Mouse (Mus musculus): ENCODE measurements around the gene Fam155a.

The Fam155a gene

DNA sequence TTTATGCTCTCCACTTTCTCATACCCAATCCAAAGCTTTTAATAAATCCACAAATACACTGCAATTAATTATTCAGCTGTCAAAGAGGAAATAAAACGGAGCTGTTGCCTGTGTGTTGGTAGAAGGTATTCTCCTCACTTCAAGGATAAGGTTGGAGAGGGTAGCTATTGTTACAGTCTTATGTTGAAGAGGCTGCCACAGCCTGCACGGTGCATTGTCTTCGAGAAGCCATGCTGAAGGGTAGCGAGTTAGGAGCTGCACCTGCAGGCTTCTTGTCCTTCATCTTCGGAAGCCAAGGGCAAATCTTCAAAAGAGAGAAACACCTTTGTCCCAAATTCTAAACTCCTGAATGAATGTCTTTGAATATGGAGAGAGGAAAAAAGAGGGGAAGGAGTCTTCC lies 288.4 kb downstream of the Fam155a start:
- DNase-seq (ENCODE audit: low spot score) = no peak

DNA sequence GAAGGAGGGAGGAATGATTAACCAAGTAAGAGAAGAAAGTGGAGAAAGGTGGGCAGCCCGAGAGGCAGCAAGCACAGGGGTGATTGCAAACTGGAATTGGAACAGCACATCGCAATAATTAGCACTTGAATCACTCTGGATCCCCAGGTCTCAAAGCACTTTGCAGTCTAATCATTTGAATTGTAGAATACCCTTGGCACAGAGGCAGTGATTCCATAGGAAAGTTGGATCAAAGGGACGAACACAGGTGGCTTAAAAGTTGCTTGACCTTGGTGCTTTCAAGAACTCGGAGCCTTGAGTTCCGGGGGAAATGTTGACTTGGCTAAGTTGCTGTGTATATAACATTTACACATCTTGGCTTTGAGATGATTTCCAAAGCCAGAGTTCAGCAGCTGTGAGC lies 299.7 kb downstream of the Fam155a start:
- no peak for DNase-seq (ENCODE audit: low spot score)

DNA sequence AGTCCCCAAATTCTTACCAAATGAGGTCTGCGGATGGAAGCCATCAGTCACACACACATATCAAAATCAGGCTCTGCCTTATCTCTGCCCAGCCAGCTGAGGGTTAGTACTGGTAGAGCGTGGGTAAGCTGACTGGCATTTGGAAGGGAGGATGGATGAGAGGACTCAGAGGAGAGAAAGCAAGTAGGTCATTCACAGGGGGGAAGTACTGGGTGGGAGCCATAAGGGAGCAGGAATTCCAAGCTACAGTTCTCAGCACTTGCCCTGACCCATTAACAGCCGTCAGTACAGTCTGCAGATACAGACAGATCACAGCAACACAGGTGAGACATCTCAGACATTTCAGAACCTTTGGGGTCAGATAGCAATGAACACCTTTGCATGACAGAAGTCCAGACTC lies 300.8 kb downstream of the Fam155a start:
- no peak for DNase-seq (ENCODE audit: low spot score)

DNA sequence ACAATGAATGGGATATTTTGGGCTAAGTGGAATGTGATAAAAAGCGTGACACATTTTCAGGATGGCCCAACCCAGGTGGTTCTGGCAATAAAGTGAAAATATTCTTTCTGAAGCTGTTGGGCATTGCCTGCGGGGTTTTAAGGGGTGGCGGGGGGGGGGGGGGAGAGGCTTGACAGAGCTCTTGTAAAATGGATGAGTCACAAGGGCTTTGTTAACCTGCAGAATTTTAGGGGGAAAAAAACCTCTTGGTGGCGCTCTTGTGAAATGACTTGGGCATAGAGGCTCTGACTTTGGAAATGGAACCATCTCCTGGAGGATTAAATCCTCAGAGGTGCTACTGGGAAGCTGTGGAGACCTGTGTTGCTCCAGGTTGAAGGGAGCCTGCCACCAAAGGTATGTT lies 309.9 kb downstream of the Fam155a start:
- DNase-seq (ENCODE audit: low spot score) = no peak

DNA sequence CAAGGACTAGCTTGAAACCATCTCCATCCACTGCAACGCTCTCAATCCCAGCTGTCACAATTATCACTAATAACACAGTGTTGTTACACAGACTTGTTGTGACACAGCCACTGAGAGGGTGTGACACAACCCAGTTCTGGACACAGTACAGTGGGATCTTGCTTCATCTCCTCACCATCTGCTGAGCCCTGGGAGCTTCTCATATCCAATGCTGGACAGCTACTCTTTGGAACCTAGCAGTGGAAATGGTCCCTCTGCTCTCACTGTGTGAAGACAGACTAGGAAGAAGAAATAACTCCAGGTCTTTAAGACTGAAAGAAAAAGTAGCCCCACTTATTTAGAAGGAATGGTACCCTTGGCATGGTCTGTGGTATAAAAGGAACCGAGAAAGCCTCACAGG lies 310.3 kb downstream of the Fam155a start:
- no peak for DNase-seq (ENCODE audit: low spot score)

DNA sequence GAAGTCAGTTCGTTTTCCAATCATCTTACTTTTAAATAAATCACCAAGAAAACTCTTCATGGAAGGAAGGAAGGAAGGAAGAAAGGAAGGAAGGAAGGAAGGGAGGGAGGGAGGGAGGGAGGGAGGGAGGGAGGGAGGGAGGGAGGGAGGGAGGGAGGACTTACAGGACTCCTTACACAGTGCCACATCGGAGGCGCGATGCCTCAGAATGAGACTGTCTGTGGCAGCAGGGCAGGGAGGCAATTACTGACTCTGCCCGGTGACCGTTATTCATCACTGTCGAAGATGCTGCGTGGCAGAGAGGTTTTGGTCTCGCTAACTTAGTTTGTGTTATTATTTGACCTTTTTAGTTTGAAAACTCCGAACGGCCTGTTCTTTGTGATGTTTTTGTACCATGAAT lies 312.3 kb downstream of the Fam155a start:
- no peak for DNase-seq (ENCODE audit: low spot score)

DNA sequence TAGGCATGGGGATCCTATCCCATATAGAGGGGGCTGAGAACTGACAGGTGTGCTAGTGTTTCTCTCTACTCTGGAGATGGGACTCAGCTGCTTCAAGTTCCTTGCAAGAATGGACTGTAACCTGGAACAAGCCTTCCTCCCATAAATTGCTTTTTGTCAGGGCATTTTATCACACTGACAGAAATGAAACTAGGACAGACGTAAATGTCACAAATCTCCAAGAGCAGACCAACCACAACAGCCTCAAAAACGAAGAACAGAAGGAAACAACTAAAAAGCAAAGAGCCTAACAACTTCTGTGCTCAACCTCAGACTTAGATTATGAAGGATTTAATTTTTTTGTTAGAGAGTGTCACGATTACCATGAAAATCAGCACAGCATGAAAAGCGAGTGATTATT lies 315.8 kb downstream of the Fam155a start:
- DNase-seq (ENCODE audit: low spot score) = no peak

DNA sequence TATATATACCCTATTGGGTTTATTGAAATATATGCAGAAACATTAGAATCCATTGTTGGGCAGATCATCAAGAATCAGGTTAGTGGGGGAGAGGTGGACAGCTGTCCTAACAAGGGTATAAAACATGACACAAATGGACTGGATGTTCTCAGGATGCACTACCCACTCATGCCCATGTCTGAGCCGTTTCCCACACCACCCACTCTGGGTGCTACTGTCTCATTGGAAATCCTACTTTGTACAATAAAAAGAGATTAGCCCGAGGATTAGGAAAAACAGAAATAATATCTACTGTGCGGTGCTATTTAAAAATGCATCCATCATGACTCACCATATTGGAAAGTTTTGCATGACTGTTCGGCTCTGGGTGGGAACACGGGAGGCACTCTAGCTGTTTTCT lies 317.2 kb downstream of the Fam155a start:
- DNase-seq (ENCODE audit: low spot score) = no peak

DNA sequence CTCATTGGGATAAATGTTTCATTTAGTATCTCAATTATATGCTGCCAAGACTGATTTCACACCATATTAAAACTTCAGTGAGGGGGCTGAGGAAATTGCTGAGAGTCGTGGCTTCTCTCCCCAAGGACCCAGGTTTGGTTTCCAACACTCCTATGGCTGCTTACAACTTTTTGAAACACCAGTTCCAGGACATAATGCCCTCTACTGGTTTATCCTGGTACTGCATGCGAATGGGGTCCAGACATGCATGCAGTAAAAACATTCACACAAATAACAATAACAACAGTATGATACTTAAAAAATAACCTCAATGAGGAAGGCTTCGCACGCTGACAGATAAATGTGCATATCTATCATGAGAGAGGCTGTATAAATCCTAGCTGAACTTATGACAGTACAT lies 319.4 kb downstream of the Fam155a start:
- DNase-seq (ENCODE audit: low spot score) = no peak

DNA sequence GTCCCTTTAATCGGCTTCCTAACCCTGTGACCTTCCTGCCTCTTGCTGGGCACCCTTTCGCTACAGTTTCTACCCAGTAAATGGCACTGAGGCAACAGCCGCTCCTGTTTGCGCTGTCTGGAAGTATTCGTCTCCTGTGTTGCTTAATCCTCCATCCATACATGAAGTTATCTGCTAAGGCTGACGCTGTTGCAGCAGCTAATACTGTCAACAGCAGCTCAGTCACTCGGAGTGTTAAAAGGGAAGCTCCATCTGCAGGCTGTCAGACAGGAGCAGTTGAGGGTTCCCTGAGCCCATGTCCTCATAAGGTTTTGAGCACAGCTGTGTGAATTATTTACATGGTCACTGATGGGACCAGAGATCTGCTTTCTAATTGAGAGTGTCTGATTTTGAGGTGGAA lies 322.3 kb downstream of the Fam155a start:
- DNase-seq (ENCODE audit: low spot score) = no peak

DNA sequence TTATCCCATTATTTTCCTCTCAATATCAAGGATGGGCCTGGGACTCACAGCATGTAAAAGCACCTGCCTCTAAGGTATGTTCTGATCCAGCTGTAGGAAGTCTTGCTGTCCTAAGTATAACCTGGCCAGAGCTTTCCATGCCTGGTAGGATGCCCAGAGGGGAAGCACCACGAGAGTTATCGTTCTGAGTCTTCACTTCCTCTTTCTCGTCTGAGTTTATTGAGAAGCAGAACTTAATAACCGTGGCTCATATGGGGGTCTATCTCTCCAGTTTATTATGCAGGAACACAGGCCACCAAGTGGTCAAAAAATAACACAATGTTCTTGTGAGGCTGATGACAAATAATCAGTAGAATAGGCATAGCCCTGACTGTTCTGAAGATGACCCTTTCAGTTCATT lies 333.1 kb downstream of the Fam155a start:
- DNase-seq (ENCODE audit: low spot score) = no peak

DNA sequence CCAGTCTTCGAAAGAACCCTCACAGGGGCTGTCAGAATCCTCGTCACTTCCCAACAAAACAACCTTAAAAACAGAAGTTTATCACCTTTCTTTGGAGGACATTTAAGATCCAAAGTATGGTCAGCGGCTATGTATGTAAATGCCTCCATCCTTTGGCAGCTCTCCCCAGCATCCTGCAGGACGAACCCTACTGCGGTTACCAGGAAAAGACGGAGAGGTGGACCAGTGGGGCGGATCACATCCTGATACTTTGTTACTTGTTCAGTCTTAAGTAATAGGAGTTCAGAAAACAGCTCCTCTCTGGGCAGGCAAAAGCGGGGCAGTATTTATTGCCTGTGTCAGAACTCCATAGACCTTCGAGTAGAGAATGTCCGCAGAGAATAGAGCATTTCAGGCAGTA lies 335.5 kb downstream of the Fam155a start:
- no peak for DNase-seq (ENCODE audit: low spot score)

DNA sequence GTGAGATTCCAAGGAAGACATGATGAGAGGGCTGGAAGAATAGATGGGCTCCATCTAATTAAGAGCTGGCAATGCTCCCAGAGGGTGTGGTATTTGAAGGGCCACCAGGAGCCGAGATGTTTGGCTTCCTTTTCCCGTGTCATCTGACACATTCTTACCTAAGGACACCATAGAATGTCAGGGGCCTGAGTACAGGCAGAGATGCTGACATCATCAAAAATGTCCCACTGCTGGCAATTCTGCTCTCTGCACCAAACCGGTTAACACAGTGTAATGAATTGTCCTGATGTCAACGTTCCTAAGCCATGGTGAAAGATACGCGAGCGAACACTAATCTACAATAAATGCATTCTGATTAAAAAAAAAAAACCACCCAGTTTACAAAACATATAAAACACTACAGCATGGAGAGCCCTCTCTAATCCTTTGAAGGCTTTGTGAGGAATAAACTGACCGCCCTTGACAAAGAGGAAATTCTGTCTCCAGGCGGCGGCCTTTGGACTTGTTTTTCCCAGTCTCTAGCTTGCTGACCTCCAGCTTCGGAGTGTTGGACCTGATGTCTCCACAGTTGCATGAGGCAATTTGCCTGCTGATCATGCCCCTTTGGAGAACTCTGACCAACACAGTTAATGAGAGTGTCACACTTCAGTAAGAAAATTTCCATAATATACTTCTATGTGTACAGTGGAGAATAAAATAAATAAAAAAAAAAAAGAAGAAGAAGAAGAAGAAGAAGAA lies 338.2 kb downstream of the Fam155a start:
- no peak for DNase-seq (ENCODE audit: low spot score)

DNA sequence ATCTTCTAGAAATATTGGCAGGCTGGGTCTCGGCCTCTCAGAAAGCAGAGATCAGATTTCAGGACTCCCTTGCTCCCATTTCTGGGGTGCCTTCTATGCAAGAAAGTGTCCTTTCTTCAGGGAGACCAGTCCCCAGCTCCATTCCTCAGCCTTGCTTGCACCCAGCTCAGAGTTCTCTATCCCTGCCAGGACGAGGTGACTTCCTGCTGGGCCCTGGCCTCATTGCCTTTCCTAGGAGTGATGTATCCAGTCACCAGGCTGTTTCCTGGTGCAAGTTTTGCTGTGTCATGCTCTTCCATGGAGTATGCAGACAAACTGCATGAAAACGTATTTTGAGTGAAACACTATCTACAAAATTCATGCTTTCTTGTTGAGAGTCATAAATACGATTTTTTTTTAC lies 342.1 kb downstream of the Fam155a start:
- DNase-seq (ENCODE audit: low spot score) = no peak

DNA sequence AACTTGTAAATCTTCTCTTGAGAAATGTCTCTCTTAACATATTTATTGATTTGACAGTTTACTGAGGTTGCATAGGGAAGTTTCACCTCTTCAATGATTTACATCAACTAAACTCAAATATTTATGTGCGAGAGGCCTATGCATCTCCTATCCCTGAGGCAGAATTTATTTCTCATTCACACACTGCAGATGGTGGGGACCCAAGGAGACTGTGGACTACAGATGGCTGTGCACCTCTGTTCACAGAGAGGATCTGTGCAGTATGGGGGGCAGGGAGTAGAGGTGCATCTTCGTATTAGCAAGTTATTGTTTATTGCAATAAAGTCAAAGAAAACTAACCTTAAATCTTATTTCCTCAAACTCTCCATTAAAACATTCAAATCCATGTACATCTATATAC lies 346.9 kb downstream of the Fam155a start:
- no peak for DNase-seq (ENCODE audit: low spot score)

DNA sequence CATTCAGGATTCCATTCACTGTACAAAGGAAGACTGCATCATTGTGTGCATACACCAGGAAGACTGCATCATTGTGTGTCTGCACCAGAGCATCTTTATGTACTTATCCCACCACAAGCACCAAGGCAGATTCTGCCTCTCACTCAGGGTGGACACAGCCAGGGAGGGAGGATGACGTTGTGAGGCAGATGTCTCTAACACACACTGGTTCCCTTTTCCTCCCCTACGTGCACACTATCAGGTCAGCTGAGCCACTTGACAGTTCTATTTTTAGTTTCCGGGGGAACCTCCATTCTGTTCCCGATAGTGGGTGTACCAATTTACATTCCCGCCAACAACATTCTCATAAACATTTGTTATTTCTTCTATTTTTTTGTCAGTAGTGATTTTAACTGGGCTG lies 347.4 kb downstream of the Fam155a start:
- DNase-seq (ENCODE audit: low spot score) = no peak

DNA sequence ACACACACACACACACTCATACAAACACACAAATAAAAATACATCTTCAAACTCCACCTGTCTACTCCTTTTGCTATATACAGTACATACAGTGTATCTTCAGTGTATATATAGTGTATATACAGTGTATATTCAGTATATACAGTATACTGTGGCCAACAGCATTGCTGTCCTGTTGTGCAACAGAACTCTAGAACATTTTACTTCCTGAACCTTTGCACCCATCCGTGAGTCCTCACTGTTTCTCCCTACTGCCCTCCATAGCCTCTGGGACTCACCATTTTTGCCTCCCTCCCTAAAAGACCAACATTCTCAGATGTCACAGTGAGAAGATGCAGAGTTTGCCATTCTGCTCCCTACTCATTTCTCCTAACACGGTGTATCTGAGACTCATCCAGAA lies 347.8 kb downstream of the Fam155a start:
- no peak for DNase-seq (ENCODE audit: low spot score)

DNA sequence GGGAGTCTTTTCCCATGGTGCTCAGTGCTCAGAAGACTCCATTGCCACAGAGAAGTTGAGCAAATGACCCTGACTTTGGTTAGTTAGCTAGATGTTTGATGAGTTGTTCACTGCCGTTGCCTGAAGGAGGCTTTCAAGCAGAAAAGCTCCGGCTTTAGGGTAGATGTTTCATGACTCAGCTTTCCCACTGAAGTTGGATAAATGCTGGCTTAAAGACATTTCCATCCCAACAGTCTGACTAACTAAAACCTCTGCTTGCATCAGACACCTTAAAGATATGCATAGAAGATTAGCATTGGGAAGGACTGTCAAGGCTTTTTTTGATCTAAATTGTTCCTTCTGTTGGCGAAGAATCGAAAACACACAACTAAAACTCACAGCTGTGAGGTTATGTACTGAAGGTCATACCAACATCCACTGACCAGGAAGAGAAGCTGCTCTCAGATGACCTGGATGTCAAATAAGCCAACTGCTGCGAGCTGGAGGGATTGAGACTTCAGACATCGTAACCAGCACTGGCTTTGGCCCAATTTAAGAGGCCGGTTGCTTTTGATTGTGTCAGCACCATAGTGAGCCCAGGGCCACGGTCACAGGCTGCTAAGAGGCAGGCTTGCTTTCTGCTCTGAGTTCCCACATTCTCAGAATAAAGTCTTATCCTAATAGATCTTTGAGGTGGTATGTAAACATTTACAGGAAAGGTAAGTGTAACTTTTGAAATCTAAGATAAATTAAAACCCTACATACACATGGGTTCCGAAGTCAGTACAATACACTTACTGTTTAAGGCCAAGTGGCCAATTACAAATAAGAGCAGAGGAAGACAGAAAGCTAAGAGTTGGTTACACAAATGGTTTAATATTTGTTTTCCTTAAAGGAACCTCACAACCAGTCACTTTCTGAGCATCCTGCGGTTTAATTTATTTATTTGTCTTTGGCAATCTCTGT lies 351.8 kb downstream of the Fam155a start:
- no peak for DNase-seq (ENCODE audit: low spot score)

DNA sequence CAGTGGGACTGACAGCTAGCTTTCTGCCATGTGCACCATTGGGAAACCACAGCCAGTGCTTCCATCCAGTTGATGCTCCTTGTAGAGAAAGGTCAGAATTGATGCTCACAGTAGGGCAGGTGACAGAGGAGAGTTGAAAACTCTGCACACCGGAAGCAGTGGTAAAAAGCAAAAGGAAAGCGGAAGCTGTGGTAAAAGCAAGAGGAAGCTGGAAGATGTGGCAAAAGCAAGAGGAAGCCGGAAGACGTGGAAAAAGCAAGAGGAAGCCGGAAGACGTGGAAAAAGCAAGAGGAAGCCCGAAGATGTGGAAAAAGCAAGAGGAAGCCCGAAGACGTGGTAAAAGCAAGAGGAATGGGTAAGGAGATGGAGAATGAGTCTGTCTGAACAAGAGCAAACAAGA lies 354.8 kb downstream of the Fam155a start:
- no peak for DNase-seq (ENCODE audit: low spot score)

DNA sequence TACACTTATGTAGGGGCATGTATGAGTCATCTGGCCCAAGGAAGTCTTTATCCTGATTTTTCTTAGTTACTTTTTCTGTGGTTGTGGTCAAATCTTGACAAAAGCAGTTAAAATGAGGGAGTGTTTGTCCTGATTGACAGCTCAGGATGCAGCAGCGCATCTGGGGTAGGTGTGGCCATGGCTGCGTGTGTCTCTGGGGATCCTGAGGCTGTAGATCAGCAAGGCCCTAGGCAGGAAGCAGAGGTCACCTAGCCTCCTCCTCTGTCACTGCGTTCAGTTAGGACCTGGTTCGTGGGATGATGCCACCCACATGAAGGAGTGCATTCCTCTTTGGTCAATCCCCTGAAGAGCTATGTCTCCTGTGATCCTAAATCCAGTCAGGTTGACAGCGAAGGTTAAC lies 362.5 kb downstream of the Fam155a start:
- DNase-seq (ENCODE audit: low spot score) = no peak

DNA sequence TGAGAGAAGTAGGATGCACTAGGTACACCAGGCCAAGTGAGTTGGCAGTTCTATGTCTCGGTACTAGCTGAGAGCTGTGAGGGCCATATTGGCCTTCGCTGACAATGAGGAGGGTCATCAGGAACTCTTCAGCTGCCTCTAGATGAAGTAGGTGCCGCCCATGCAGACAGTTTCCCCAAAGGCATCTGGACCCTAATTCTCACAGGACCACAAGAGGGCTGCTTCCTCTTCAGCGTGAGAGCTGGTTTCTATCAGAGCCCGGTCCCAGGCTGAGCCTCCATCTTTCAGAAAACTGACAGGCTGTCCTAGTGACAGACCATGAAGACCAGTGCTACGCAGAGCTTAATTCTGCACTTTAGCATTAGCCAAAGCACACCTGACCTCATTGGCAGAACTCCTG lies 364.8 kb downstream of the Fam155a start:
- DNase-seq (ENCODE audit: low spot score) = no peak

DNA sequence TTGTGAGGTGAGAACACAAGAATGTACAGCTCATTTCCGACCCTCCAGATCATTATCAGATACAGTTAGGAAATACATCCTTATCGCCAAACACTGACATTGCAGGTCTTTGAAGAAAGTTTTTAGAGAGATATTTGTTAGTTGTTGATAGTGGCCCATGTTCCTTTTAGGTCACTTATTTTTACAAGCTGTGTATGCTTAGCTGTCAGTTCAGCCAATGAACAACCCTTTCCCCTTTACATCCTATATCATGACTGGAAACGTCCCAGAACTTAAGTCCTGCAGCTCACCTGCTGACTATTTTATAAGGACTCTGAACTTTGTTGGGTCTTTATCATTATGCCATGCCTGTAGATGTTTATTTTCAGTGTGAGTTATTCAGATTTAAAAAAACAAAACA lies 366.3 kb downstream of the Fam155a start:
- no peak for DNase-seq (ENCODE audit: low spot score)

DNA sequence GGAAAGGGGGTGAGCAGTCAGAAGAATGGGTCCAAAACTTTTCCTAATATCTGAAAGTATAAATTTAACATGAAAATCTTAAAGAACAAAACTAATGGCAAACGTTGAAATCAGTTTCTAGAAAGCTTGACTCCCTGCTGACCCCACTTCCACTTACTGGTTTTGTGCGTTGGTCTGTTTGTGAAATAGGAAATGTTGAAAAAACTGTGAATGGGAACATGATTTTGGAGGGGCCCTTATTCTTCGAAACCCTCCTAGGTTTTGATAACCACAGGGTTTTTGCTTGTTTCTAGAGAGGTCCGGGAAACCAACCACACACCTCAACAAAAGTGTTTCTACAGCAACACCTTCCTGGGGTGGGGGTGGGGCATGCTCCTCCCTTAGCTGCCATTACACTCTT lies 368.6 kb downstream of the Fam155a start:
- DNase-seq (ENCODE audit: low spot score) = no peak
